Mouse (Mus musculus) layer of hippocampus, postnatal 25 days (tissue): ENCODE data around the gene Nphp3. TPM values are rescaled to one million over a fixed set of nuclear protein-coding genes. Genes with fewer than 3 reads are reported as not detected.
A peak's percentile ranks its signal among the peaks of the same experiment; 100 is the strongest.

ENCODE experiments used
- DNase-seq, 2 experiments: peaks; one replicate each; pipeline ENCODE4 v3.0.0; 2022; ENCODE audit warnings: mixed read lengths in 2 of 2, low spot score in 1 of 2; ENCODE audit errors: extremely low spot score in 1 of 2
- total RNA-seq, 2 experiments: library from RNA; stranded (reverse); gene quantifications; 2 replicates each; pipeline ENCODE4 v1.2.3; 2021

Nphp3 gene
- 1 to 10 TPM; 5.5 to 8.9 TPM for total RNA-seq

DNA sequence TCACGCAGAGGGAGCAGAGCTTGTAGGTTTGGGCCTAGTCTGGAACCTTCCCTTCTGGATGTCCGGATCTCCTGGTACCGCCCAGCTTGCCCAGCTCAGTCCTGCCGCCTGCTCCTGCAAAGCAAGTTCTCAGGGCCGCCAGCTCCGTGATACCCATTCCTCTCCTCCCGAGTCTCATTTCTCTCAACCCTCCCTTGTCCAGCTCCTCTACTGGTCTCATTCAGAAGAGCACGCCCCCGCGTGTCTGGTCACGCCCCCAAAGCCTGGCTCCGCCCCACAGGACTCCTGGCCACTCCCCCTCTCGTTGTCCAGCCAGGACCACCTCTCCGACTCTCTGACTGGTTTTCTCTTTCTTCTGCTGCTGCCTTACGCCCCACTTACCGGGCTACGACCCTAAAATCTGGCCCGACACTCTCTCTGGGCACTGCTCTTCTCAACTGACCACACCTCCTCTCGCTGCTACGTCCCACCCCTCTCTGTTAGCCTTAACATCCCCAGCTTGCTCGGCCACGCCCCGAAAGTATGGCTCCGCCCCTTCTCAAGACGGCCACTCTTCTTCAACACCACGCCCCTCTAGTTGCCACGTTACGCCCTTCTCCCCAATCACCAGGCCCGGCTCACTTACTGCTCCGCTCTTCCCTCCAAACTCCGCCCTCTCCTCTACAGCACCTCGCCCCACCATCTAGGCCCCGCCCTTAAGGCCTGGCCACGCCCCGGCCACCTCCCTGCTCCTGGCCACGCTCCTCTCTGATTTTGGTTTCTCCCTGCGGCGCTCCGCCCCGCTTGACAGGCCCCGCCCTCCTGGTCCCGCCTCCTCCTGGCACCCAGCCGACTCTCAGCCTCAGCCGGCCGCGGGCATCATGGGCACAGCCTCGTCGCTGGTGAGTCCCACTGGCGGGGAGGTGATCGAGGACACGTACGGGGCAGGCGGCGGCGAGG is at the start of gene Nphp3:
Gene Nphp3, plus strand, starts transcription at position 624 of the 939 bp plus-strand sequence.
- DNase-seq, result peak; percentile 94 to 96

DNA sequence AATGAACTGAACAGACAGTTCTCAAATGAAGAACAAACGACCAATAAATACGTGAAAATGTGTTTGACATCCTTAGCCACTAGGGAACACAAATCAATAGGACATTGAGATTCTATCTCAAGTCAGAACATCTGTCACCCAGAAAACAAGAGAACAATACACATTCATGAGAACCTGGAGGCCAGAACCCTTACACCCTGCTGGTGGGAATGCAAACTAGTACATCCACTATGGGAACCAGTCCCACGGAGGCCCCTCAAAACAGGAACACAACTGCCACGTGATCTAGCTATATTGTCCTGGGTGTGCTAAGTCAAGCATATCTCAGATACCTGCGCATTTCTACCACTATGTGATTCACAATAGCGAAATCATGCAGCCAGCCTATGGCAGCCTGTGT is 43.6 kb upstream of the Nphp3 start:
- no peak for DNase-seq

- DNase-seq, result peak; percentile 13 to 26
Measured at GRCm38 (mm10) chr9:103959989-103960388, 42.4 kb upstream of the Nphp3 start.

GRCm38 (mm10) chr9:103996496-103996895 is 5.8 kb upstream of the Nphp3 start:
- peak in 1 of 2 experiments; percentile 73 for DNase-seq

DNA sequence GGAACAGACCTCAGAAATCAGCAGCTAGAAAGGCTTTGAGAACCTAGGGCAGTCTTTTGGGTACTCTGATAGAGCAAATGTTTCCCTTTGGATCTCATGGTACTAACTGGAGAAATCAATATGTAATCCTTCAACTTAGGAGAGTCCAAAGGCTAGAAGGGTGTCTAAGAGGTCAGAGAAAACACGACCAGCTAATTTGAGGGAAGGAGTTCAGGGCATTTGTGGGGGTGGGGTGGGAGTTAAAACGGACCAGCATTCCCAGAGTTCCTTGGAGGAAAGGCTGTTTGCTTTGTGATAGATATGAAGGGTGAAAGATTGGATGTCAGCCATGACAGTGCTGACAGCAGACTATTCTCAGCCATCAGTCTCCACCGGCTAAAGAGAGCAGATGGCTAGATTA is 1.7 kb upstream of the Nphp3 start:
- DNase-seq, result no peak

DNA sequence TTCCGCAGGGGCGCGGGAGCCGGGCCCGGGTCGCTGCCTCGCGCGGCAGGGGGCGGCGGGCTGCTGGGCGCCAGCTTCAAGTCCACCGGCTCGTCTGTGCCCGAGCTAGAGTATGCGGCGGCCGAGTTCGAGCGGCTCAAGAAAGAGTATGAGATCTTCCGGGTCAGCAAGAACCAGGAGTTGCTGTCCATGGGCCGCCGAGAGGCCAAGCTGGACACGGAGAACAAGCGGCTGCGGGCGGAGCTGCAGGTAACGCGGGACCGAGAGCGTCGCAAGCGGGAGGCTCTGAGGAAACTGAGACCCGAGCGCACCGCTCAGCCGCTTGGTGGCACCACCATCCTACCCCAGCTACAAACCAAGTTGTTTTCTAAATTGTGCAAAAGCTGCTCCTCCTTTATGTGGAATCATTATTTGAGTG is 578 bp downstream of the Nphp3 start:
- DNase-seq, result peak in 1 of 2 experiments; percentile 63

- no peak for DNase-seq
Measured at GRCm38 (mm10) chr9:104014526-104014925, 12.2 kb downstream of the Nphp3 start.

- no peak for DNase-seq
Measured at GRCm38 (mm10) chr9:104021026-104021425, 18.7 kb downstream of the Nphp3 start.

DNA sequence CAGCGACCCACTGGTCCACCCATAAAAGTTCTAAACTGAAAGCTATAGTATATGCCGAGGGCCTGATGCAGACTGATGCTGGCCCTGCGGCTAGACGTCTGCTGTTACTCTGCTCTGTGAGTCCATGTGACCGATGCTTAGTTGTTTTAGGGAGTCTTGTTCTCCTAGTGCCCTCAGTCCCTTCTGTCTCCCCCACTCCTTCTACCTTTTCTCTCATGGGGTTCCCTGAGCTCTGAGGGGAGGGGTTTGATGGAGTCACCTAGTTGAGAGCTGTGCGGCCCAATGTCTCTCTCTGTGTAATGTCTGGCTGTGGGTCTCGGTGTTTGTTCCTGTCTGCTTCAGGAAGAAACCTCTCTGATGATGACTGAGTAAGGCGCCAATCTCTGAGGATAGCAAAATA is 24.8 kb downstream of the Nphp3 start:
- DNase-seq, result no peak

GRCm38 (mm10) chr9:104029861-104030260 is 27.5 kb downstream of the Nphp3 start:
- DNase-seq, result no peak

- DNase-seq, result no peak
Measured at GRCm38 (mm10) chr9:104034231-104034630, 31.9 kb downstream of the Nphp3 start.

DNA sequence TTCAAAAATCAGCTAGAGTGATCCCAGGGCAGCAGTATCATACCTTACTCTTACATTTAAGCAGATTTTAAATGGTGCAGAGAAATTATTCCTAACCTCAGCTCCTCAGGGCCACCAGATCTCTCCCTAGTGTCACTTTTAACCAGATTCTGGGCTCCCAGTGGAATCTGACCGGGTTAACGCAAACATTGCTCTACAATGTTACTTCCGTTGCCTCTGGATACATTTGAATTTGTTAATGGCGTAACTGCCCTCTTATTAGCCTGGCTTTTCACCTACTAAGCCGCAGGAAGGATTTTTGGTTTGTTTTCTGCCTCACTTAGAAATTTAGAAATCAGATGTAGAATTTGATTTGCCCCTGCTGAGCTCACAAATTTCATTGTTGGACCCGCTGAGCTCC is 32.4 kb downstream of the Nphp3 start:
- no peak for DNase-seq

- peak; percentile 38 to 83 for DNase-seq
Measured at GRCm38 (mm10) chr9:104035261-104036015, 33.1 kb downstream of the Nphp3 start.

DNA sequence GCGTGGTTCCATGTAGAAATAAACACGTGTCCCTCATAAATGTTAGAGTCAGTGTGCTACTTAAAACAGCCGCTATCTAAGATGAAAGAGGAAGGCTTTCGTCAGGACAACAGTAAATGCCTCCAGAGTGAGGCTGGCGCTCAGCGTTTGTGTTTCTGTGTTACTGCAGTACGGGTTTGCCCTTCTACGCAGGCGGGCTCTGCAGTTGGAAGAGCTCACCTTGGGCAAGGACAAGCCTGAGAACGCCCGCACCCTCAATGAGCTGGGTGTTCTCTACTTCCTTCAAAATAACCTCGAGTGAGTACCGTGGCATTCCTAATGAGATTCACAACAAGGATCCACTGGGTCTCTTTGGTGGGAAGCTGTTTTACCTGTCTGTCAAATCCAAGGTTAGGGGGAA is 35.9 kb downstream of the Nphp3 start:
- no peak for DNase-seq

DNA sequence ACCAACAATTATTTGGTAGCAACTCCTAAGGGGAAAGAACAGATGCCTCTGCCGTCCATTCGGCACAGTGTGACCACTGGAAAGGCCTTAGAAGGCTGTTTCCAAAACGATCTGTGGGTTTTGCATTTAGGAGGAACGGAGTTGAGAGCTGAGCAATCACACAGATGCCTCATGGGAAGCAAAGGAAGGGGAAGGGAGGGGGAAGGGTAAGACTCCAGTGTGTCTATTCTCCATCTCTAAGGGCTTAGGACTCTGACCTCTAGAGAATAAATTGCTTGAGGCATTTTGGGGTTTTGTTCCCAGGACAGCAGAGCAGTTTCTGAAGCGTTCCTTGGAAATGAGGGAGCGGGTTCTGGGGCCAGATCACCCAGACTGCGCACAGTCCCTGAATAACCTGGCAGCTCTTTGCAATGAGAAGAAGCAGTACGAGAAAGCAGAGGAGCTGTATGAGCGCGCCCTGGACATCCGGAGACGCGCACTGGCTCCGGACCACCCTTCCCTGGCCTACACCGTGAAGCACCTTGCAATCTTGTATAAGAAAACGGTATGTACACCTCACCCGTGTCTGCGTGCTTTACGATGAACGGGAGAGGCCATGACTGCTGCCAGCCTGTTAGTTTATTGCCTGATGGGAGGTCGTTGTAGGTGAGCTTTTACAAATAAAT is 36.8 kb downstream of the Nphp3 start:
- DNase-seq, result no peak

DNA sequence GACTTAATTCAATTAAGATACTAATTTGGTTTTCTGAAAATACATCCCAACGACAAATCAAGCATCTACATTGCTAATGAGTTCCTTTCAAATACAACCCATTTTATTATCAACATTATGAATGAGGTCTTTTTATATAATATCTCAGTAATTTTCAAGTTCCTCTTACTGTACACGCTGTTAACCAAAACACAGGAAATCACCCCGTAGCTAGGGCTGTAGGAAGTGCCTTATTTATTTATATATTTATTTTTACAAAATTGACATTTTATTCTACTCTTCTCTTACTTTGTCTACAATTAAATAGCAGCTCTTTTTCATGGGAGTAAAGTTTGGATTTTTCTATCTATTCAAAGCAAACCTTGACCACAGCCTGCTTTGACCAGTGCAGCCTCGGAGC is 37.4 kb downstream of the Nphp3 start:
- DNase-seq, result no peak

DNA sequence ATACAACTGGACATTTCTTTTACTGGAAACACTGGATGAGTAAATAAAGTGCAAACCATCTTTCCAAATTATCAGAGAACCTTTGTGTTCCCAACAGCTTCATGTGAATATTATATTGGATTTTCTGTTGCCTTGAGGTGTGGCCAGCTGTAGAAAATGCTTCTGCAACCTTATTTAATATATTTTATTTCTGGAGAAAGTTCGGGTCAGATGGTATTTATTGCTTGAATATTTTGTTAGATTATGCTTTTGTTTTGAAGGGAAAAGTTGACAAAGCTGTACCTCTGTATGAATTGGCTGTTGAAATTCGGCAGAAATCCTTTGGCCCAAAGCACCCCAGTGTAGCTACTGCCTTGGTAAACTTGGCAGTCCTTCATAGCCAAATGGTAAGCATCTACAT is 38.0 kb downstream of the Nphp3 start, which contains the start of gene Gm28305:
Gene Gm28305, plus strand, starts transcription at position 301 of the 400 bp plus-strand sequence.
- no peak for DNase-seq

GRCm38 (mm10) chr9:104043676-104044075 is 41.3 kb downstream of the Nphp3 start:
- DNase-seq, result no peak

DNA sequence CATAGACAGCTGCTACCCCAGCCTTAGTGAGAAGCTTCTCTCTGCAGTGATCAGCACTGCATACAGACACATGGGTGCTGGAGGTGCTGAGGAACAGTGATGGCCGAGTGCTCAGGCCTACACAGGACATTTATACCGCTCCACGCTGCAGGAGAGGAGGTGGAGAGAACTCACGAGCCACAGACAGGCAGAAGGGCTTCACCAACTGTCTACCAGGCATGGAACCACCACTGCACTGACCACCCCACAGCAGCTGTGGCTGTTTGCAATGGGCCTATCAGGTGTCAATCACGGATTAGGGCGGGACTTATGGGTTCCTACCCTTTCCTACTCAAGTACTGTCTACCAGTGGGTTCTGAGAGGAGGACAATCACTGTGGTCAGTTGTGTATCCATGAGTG is 48.7 kb downstream of the Nphp3 start:
- DNase-seq, result no peak

DNA sequence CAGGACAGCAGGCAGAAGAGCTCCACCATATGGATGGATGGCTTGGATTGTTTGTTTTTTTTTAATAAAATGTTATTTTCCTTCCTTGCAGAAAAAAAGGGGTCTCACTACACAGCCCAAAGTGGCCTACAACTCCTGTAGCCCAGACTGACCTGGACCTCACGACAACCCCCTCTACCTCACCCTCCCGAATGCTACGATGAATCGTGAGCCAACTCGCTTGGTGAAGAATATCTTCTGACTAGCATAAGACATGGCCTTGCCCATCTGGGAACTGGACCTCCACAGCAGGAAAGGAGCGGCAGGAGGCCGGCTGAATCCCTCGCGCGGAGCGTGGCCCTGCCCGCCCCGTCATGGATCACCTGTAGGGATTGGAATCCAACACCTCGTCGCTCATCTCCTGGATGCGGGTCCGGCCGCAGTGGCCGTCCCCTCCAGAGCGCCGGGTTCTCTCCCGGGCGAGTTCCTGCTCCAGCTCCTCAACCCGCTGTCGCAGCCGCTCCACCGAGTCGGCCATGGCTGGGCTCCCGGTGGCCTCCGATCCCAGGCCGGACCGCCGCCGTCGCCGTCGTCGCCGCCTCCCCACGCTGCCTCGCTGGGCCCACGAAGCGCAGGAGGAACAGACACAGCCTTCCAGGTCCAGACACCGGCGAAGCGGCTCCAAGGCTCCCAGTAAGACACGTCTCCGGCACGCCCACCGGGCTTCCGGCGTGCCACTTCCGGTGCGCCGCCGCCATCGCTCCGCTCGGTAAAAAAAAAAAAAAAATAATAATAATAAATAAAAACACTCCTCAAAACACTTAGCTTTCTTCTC is 60.3 kb downstream of the Nphp3 start, which contains the start of gene Uba5:
Gene Uba5, minus strand, starts transcription at position 705 of the 814 bp plus-strand sequence.
- DNase-seq, result peak; percentile 66
